Mouse (Mus musculus) heart, adult 2 months (tissue): ENCODE data around the gene Renbp.
A peak's percentile ranks its signal among the peaks of the same experiment; 100 is the strongest.

ENCODE experiments used
- CTCF ChIP-seq: fragments of 200-600 bp; IDR thresholded peaks from 2 replicates; pipeline ENCODE4 v1.8.1; 2022; ENCODE audit warnings: antibody characterized with exemption, mild to moderate bottlenecking, moderate library complexity
- EP300 ChIP-seq: fragments of 200-500 bp; IDR thresholded peaks from 2 replicates; pipeline ENCODE4 v1.6.1; 2011; ENCODE audit warnings: low read depth, low read length, control low read depth; ENCODE audit not compliant: insufficient read depth
- POLR2A ChIP-seq: fragments of 200-500 bp; IDR thresholded peaks from 2 replicates; pipeline ENCODE4 v1.6.1; 2011; ENCODE audit warnings: mild to moderate bottlenecking, low read depth, low read length, control low read depth; ENCODE audit not compliant: insufficient read depth

GRCm38 (mm10) chrX:73930402-73931062, at the start of gene Renbp:
- peak; percentile 72 for TF ChIP-seq POLR2A
- TF ChIP-seq CTCF, result peak; percentile 45
- no peak for TF ChIP-seq EP300
